Mouse (Mus musculus): ENCODE data around the gene Gm21915. TPM values are rescaled to one million over a fixed set of nuclear protein-coding genes. Genes with fewer than 3 reads are reported as not detected.

Gene Gm21915
- polyA plus RNA-seq, 1 experiment, result not detected

DNA sequence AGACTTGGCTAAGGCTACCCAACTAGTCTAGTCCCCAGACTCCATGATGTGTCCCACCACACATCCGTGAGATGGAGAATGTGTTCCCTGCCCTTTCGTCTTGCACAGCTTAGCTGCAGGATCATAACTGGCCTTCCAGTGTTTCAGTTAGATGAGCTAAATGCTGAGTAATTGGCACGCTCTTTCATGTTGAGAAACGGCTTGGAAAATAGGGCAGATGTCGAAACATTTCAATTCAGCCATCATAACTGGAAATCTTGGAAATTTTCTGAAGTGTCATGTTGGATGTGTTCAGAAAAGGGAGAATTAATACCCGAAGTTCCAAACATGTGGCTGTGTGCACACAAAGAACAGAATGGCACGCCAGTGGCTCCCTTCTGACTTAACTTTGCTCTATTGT is 20.1 kb downstream of the Gm21915 start:
- H3K4me1 ChIP-seq (ENCODE audit: control insufficient read depth, insufficient read depth, insufficient read length, low read length), result no peaks in the 10 kb centered on the region; the same call in 1 of the 2 replicates
- H3K27ac ChIP-seq (replicated peaks; ENCODE audit: low read depth, low read length), result 0 out of 2 replicates have a peak overlapping the region, but pooled peaks have one; percentile 21
- no peak overlapping the region for H3K4me3 ChIP-seq (ENCODE audit: insufficient read depth, low read depth, low read length)

DNA sequence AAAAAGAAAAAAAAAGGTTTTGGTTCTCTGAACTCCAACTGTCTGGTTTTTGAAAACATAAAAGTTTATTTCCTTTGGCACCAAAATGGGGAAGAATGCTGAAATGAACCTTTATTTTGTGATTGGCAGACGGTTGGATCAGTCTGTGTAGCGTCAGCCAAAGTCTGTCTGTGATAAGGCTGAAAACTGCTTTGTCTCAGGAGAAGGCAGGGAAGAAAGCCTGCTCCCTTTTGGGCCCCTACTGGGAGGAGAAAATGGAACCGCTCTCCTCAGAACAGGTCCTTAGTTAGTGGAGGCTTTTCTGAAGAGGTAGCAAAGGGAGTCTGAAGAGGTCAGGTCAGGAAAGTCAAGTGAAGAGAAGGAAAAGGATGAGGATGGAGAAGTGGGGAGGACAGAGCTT is 22.6 kb downstream of the Gm21915 start:
- H3K27ac ChIP-seq (replicated peaks; ENCODE audit: low read depth, low read length), result no peak overlapping the region
- no peaks in the 10 kb centered on the region for H3K4me1 ChIP-seq (ENCODE audit: control insufficient read depth, insufficient read depth, insufficient read length, low read length)
- no peak overlapping the region for H3K4me3 ChIP-seq (ENCODE audit: insufficient read depth, low read depth, low read length)

DNA sequence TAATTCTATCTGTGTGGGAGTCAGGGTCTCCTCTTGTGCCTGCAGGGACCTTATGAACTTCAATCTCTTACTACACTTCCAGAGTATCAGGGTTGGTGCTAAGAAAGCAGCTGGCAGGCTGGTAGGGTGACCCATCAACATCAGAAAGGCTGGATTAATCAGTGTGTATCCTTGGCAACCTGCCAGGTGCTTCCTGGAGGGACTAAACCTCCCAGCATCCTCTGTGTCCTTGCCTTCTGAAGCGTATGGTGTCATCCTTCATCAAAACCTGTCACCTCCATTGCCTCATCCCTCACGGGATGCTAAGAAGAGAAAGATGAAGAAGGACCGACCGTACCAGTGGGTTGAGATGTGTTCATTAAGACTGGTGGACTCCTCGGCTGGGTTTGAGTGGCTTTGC is 23.4 kb downstream of the Gm21915 start:
- no peak overlapping the region for H3K27ac ChIP-seq (replicated peaks; ENCODE audit: low read depth, low read length)
- no peak overlapping the region for H3K4me3 ChIP-seq (ENCODE audit: insufficient read depth, low read depth, low read length)
- H3K4me1 ChIP-seq (ENCODE audit: control insufficient read depth, insufficient read depth, insufficient read length, low read length), result no peaks in the 10 kb centered on the region

DNA sequence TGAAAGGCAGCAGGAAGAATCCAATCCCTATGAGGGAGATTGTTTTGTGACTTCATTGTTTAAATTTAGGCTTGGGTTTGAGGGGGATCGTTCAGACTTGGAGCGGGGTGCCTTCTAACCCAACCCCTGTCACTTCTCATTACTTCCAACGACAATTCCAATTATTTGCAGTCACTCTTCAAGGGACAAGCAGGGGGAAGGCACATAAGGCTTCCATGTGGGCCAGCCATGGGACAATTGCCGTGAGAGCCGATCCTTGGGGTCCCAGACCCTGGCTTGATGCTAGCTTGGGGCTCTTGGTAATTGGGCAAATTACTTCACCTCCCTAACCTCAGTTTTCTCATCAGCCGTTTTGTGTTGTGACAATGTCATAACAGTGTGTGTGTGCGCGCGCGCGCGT is 23.9 kb downstream of the Gm21915 start:
- Histone ChIP-seq H3K27ac (replicated peaks; ENCODE audit: low read depth, low read length) (no peak overlapping the region), H3K4me1 (ENCODE audit: control insufficient read depth, insufficient read depth, insufficient read length, low read length) (no peaks in the 10 kb centered on the region), H3K4me3 (ENCODE audit: insufficient read depth, low read depth, low read length) (no peak overlapping the region)

DNA sequence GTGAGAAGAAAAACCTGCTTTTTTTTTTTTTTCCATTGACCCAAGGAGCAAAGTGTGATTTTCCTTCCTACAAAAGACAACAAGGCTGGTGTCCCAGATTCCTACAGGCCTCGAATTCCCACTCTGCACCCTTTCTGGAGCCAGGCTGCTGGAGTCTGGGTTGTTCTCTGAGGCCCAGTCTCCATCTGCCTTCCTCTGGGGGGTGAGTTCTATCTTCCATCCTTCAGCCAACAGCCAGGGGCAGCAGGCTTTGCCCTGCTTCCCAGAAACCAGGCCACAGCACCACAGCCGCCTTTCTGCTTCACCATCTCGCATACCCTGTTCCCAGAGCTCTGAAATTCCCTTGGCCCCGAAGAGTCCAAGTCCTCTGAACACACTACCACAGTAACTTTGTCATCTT is 25.7 kb downstream of the Gm21915 start:
- no peak overlapping the region for H3K4me3 ChIP-seq (ENCODE audit: insufficient read depth, low read depth, low read length)
- H3K27ac ChIP-seq (replicated peaks; ENCODE audit: low read depth, low read length), result no peak overlapping the region
- H3K4me1 ChIP-seq (ENCODE audit: control insufficient read depth, insufficient read depth, insufficient read length, low read length), result no peaks in the 10 kb centered on the region

DNA sequence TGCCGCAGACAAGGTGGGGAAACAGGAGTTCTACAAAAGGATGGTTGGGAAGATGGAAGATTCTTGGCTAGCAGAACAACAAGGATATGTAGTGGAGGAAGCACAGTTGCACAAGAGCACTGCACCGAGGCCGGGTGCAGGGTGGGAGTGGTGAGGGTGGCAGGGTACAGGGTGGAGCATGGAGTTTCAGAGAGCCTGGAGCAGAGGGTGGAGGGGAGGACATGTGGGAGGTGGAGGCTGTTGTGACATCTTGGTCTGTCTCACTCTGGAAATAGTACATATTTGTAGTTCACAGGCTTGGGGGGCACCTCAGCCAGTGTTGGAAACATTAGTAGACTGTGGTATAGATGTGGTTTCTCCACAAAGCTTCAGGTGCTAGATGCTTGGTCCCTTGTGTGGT is 28.8 kb downstream of the Gm21915 start:
- Histone ChIP-seq H3K4me3 (ENCODE audit: insufficient read depth, low read depth, low read length) (no peak overlapping the region), H3K27ac (replicated peaks; ENCODE audit: low read depth, low read length) (no peak overlapping the region), H3K4me1 (ENCODE audit: control insufficient read depth, insufficient read depth, insufficient read length, low read length) (no peaks in the 10 kb centered on the region)

DNA sequence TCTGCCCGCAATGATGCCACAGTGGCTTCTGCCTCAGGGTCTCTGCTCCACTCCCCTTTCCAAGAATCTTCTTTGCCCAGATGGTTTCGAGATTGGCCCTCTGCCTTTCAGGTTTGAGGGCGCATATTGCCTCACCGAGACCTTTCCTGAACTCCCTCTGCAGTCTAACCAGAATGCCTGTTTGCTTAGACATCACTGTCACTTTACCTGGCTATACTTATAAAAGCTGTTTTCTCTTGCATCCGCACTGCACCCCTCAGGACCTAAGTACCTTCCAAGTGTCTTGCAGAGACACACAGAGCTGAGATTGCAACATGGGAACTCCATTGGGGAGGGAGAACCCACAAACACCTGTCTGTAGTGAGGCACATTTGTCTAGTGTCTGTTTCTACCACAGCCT is 29.8 kb downstream of the Gm21915 start:
- no peak overlapping the region for H3K4me3 ChIP-seq (ENCODE audit: insufficient read depth, low read depth, low read length)
- H3K4me1 ChIP-seq (ENCODE audit: control insufficient read depth, insufficient read depth, insufficient read length, low read length), result no peaks in the 10 kb centered on the region
- H3K27ac ChIP-seq (replicated peaks; ENCODE audit: low read depth, low read length), result no peak overlapping the region

DNA sequence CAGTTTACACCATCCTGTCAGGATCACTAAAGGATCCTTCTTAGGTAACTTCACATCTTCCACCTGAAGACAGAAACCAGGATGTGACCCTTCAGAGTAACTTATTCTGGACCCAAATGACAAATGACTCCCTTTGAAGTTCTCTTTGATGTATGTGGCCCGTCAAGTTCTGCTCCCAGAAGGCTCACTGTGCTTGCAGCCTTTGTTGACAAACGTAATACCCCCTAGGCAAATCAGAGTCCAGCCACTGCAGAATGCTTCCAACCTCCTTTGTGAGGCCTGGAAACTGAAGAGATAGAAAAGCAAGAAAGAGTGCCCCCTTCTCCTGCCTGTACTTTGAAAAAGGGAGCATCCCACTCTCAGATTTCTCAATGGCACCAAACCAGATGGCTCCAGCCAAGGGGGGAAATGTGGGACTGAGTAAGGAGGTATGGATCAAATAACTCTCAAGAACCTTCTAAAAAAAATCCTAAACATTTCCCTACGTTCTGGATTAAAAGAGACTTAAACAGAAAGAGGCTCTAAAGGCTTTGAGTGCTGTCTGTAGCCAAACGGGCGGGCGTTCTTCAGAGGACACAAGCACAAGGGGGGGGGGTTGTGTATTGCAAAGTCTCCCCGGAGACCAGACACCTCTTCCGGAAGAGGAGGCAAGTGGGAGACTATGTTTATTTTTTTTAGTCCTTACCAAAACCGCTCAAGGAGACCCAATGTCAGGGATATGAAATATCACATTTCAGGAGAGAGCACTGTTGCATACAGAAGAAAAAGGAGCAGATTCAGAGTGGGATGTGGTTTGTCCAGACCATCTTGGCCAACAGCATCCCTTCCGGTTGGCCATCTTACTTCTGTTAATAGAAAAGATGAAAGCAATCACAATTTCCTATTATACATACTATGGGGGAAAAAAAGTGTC is 34.2 kb downstream of the Gm21915 start:
- H3K4me1 ChIP-seq (ENCODE audit: control insufficient read depth, insufficient read depth, insufficient read length, low read length), result no peaks in the 10 kb centered on the region
- H3K27ac ChIP-seq (replicated peaks; ENCODE audit: low read depth, low read length), result no peak overlapping the region
- no peak overlapping the region for H3K4me3 ChIP-seq (ENCODE audit: insufficient read depth, low read depth, low read length)

DNA sequence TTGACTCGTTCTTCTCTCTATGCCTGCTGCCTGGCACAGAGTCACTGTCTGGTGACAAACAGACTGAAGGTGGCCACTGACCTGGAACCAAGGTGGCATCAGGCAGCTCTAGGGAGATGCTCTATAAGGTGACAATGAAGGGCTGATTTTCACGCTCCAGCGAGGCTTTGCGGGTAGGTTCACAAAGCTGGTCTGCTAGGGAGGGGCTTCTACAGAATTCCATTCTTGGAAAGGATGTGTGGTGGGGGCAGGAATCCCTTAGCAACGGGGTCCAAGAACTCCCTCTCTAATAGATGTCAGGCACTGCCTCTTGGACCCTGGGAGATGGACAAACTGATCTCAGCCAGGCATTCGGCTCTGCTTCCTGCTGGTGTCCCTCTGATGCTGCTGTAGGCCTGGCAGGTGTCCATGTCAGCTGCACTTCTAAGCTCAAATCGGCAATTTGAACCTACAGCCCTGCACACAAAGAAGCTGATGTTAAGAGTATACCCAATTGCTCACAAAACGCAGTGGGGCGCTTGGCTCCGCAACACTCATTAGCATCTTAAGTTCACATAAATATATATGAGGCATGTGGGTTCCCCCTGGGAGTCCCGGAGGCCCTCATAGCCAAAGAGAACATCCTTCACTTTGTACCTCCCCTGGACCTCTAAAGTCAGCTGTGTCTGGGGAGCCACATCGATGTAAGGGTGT is 38.2 kb downstream of the Gm21915 start:
- Histone ChIP-seq H3K4me1 (ENCODE audit: control insufficient read depth, insufficient read depth, insufficient read length, low read length) (no peaks in the 10 kb centered on the region), H3K4me3 (ENCODE audit: insufficient read depth, low read depth, low read length) (no peak overlapping the region), H3K27ac (replicated peaks; ENCODE audit: low read depth, low read length) (no peak overlapping the region)

DNA sequence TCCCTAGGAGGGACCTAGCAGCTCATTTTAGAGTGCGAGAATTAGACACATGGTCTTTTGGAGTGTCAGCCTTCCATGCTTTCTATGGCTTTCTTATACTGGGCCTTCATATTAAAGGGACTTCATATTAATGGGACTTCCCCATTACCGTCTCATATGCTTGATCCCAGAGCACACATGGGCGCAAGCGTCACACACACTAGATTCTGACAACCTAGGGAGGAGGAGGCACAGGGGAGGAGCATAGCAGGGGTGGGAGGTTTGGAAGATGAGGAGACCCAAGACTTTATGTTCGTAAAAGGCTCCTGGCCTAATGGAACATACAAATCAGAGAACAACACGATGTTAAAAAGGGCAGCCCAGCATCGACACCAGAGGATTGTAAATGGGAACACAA is 38.7 kb downstream of the Gm21915 start:
- no peak overlapping the region for H3K27ac ChIP-seq (replicated peaks; ENCODE audit: low read depth, low read length)
- H3K4me3 ChIP-seq (ENCODE audit: insufficient read depth, low read depth, low read length), result no peak overlapping the region
- H3K4me1 ChIP-seq (ENCODE audit: control insufficient read depth, insufficient read depth, insufficient read length, low read length), result no peaks in the 10 kb centered on the region

DNA sequence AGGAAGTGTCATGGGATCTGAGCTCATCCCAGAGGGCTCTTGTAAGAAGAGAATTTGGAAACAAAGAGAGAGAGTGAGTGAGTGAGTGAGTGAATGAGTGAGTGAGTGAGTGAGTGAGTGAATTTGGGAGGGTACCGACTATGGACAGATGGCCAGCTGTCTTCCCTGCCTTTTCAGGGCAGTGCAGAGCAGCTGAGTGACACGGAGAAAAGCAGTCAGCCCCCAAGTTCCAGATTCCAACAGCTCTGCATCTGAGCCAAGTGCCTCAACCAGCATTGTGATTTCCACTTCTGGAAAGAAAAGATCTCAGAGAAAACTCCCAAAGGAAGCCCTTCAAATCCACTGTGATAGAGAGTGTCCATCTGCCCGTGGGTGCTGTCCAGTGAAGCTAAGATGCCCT is 39.2 kb downstream of the Gm21915 start:
- no peak overlapping the region for H3K27ac ChIP-seq (replicated peaks; ENCODE audit: low read depth, low read length)
- H3K4me1 ChIP-seq (ENCODE audit: control insufficient read depth, insufficient read depth, insufficient read length, low read length), result no peaks in the 10 kb centered on the region
- no peak overlapping the region for H3K4me3 ChIP-seq (ENCODE audit: insufficient read depth, low read depth, low read length)

DNA sequence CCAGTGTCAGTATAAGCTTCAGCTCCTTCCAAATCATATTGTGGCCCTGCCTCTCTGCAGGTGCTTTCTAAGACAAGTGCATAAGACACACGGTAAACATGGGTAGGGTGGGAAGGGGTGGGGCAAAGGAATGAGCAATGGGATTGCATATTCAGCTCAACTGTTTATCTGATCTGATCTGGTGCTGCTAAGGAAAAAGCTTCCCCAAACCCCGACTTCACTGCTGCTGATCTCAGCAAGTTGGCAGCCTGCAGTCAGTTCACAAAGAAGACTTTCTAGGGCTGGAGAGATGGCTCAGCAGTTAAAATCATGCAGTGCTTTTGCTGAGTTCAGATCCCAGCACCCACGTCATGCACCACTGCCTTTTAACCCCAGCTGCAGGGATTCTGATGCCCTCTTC is 39.6 kb downstream of the Gm21915 start:
- Histone ChIP-seq H3K4me1 (ENCODE audit: control insufficient read depth, insufficient read depth, insufficient read length, low read length) (no peaks in the 10 kb centered on the region), H3K27ac (replicated peaks; ENCODE audit: low read depth, low read length) (no peak overlapping the region), H3K4me3 (ENCODE audit: insufficient read depth, low read depth, low read length) (no peak overlapping the region)

DNA sequence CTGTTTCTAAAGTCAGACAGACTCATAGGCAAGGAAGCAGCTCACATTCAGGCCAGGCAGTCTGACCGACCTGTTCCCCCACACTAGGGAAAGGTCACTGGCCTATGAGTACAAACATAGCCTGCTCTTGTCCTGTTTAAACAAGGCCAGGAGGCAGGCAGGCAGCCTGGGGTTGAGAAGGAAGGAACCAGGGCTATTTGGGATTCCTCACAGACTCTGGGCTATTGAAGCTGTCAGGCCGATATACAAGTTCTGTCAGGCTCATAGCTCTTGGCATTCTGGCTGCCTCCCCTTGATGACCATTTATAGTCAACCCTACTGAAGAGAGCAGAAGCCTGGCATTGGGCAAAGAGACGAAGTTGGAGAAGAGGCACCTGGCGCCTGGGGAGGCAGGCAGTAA is 41.2 kb downstream of the Gm21915 start:
- Histone ChIP-seq H3K27ac (replicated peaks; ENCODE audit: low read depth, low read length) (no peak overlapping the region), H3K4me3 (ENCODE audit: insufficient read depth, low read depth, low read length) (no peak overlapping the region), H3K4me1 (ENCODE audit: control insufficient read depth, insufficient read depth, insufficient read length, low read length) (no peaks in the 10 kb centered on the region)

DNA sequence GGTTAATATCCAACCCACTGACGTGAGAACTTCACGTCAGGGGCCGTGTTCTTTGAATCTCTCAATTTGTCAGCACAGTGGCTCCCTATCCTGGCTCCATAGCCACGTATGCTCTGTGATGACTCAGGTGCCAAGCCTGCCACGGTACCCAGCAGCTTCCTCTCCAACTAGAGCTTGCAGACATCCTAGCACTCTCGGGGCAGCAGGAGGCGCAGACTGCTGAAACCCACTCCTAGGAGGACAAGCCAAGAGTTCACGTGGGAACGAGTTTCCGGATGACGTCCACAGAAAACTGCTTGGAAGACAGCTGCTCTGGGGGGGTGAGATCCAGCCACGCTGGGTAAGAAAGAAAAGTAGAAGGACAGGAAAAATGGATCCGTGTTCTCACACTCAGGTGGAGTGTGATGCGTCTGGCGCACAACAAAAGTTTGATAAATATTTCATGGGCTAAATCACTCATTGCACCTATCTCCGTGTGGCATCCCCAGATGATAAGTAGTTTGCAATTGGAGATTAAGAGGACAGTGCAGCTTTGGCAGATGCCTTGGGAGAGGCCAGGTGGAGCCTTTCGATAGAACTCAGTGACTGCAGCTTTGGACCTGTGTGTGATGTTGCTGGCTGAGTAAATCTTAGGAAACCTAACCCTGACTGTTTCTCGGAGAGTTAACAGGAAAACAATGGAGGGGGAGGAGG is 46.9 kb downstream of the Gm21915 start:
- Histone ChIP-seq H3K27ac (replicated peaks; ENCODE audit: low read depth, low read length) (no peak overlapping the region), H3K4me3 (ENCODE audit: insufficient read depth, low read depth, low read length) (no peak overlapping the region), H3K4me1 (ENCODE audit: control insufficient read depth, insufficient read depth, insufficient read length, low read length) (no peaks in the 10 kb centered on the region)

DNA sequence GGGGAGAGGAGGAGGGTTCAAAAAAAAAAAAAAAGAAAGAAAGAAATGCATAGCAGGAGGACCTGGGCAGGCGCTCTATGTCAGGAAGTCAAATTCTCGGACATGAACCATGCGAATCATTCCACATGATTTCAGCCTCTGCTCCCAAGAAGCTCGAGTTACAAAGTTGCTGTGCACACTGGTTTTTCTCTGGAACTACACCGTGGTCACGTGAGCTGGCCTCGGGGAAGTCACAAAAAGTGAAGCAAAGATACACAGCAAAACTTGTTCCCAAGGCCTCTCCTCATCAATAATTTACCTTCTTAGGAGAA is 47.4 kb downstream of the Gm21915 start:
- no peak overlapping the region for H3K27ac ChIP-seq (replicated peaks; ENCODE audit: low read depth, low read length)
- H3K4me3 ChIP-seq (ENCODE audit: insufficient read depth, low read depth, low read length), result no peak overlapping the region
- H3K4me1 ChIP-seq (ENCODE audit: control insufficient read depth, insufficient read depth, insufficient read length, low read length), result no peaks in the 10 kb centered on the region
